Mouse (Mus musculus) G1E (cell line): ENCODE results near the gene Apoa2. TPM values are rescaled to one million over a fixed set of nuclear protein-coding genes. Genes with fewer than 3 reads are reported as not detected.

Experiments
- ATAC-seq: 2 replicates; pipeline ENCODE4 v1.8.0; 2016; ENCODE audit warnings: mild to moderate bottlenecking; ENCODE audit not compliant: insufficient number of reproducible peaks, poor library complexity, low FRiP score, severe bottlenecking; ENCODE audit errors: extremely low read depth
- DNase-seq: peaks from one replicate; pipeline ENCODE4 v3.0.0; 2012; ENCODE audit warnings: low spot score
- H3K27me3 ChIP-seq: 2 replicates; pipeline ENCODE4 v1.6.1; 2012; ENCODE audit warnings: mild to moderate bottlenecking, low read length, inconsistent platforms; ENCODE audit not compliant: insufficient read depth
- H3K36me3 ChIP-seq: replicated peaks from 2 replicates; pipeline ENCODE3; 2012; ENCODE audit warnings: mild to moderate bottlenecking, inconsistent platforms
- H3K4me1 ChIP-seq: 2 replicates; pipeline ENCODE4 v1.6.1; 2012; ENCODE audit warnings: low read depth, low read length, inconsistent platforms, mixed read lengths; ENCODE audit not compliant: insufficient read depth
- H3K4me3 ChIP-seq: 2 replicates; pipeline ENCODE4 v1.5.1; 2012; ENCODE audit warnings: low read depth, mild to moderate bottlenecking, inconsistent platforms, low read length, moderate library complexity, mixed read lengths
- H3K9me3 ChIP-seq: replicated peaks from 2 replicates; pipeline ENCODE4 v1.6.1; 2012; ENCODE audit warnings: inconsistent platforms
- CTCF ChIP-seq: IDR thresholded peaks from 2 replicates; pipeline ENCODE4 v1.5.1; 2012; ENCODE audit warnings: low read depth, low read length, inconsistent platforms, mixed read lengths
- GATA1 ChIP-seq: IDR thresholded peaks from 2 replicates; pipeline ENCODE4 v1.6.1; 2012; ENCODE audit warnings: borderline replicate concordance, low read length, inconsistent platforms, mixed read lengths
- GATA2 ChIP-seq: IDR thresholded peaks from 2 replicates; pipeline ENCODE4 v1.6.1; 2012; ENCODE audit warnings: low read depth, low read length, inconsistent platforms, borderline replicate concordance
- POLR2AphosphoS5 ChIP-seq: IDR thresholded peaks from 2 replicates; pipeline ENCODE4 v1.6.1; 2012; ENCODE audit warnings: low read depth, low read length, inconsistent platforms; ENCODE audit not compliant: insufficient replicate concordance
- TAL1 ChIP-seq: conservative IDR thresholded peaks from 2 replicates; pipeline ENCODE4 v1.6.1; 2012; ENCODE audit warnings: low read depth, low read length, inconsistent platforms, mixed read lengths
- polyA plus RNA-seq: library from polyadenylated mRNA; stranded (reverse); fragments of >175 nt; gene quantifications from 2 replicates; pipeline ENCODE4 v1.2.3, GENCODE M21; 2012
- total RNA-seq, 2 experiments: library from RNA; stranded (forward) in 1 of 2; stranded (reverse) in 1 of 2; fragments of 200-1000 nt in 1 of 2; fragments of >200 nt in 1 of 2; fragmentation: Nextera tagmentation in 1 of 2; gene quantifications; 2 replicates each; pipeline ENCODE4 v1.2.3; 2014 to 2017

Gene Apoa2
- total and polyA plus RNA-seq, 3 experiments = 0.17 TPM; not detected in 2

DNA sequence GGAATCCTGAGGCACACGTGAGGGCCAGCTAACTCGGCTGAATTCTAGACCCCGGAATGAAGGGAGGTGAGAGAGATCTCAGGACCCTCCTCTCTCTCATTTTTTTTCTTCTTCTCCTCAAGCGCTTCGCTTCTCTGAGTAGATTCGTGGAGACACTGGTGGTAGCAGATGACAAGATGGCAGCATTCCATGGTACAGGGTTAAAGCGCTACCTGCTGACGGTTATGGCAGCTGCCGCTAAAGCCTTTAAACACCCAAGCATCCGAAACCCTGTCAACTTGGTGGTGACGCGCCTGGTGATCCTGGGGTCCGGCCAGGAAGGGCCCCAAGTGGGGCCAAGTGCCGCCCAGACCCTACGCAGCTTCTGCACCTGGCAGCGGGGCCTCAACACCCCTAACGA lies 27.6 kb downstream of the Apoa2 start:
- no peaks in the 10 kb centered on the region for H3K36me3 ChIP-seq
- TF ChIP-seq GATA2 (no peak), GATA1 (no peak), POLR2AphosphoS5 (no peak), TAL1 (no peak), CTCF (no peak)
- no peak for DNase-seq
- peaks cover 53% of the 10 kb centered on the region for H3K4me1 ChIP-seq
- H3K9me3 ChIP-seq = no peaks in the 10 kb centered on the region
- H3K27me3 ChIP-seq = peaks cover 49% of the 10 kb centered on the region
- no peak for ATAC-seq
- no peak overlapping the region for H3K4me3 ChIP-seq

DNA sequence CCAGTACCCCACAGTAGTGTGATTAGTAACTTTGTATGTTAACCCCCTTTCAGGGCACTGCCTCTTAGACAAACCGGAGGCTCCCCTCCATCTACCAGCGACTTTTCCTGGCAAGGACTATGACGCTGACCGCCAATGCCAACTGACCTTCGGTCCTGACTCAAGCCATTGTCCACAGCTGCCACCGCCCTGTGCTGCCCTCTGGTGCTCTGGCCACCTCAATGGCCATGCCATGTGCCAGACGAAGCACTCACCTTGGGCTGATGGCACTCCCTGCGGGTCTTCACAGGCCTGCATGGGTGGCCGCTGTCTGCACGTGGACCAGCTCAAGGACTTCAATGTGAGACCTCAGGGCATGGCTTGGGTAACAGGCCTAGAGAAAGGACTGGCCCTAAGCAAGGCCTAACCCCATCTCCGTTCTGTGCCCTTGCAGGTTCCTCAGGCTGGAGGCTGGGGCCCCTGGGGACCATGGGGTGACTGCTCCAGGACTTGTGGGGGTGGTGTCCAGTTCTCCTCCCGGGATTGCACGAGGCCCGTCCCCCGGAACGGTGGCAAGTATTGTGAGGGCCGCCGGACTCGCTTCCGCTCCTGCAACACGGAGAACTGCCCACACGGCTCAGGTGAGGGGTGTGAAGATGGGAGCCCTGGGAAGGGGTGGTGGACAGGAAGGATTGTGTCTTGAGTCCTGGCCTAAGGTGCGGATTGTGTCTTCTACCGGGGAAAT lies 31.4 kb downstream of the Apoa2 start:
- H3K27me3 ChIP-seq = peaks cover 61% of the 10 kb centered on the region
- DNase-seq (no peak), ATAC-seq (no peak)
- H3K4me3 ChIP-seq = no peak overlapping the region
- peaks cover 29% of the 10 kb centered on the region for H3K4me1 ChIP-seq
- H3K36me3 ChIP-seq = no peaks in the 10 kb centered on the region
- TF ChIP-seq TAL1 (no peak), GATA2 (no peak), POLR2AphosphoS5 (no peak), GATA1 (no peak), CTCF (no peak)
- H3K9me3 ChIP-seq = no peaks in the 10 kb centered on the region

DNA sequence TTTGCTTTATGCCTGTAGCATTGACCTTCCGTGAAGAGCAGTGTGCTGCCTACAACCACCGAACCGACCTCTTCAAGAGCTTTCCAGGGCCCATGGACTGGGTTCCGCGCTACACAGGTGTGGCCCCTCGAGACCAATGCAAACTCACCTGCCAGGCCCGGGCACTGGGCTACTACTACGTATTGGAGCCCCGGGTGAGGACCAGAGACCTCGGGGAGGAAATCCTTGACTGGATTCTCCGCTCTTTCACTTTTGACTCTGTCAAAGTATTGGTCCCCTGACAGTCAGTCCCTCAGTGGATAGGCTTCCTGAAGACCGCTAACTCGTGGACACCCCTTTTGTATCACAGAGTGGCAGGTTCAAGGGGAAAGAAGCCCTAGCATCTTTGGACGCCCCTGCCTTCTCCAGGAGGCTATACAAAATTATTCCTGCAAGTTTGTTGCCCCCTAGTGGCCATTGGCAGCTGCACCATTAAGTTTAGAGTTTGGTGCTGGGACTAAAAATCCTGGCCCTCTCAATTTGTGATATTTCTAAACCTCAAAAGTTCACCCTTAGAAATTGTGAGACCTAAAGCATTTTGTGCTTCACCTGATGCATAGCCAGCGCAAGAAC lies 32.2 kb downstream of the Apoa2 start:
- no peaks in the 10 kb centered on the region for H3K9me3 ChIP-seq
- no peak for DNase-seq
- H3K27me3 ChIP-seq = peaks cover 59% of the 10 kb centered on the region
- H3K4me1 ChIP-seq = peaks cover 24% of the 10 kb centered on the region
- ATAC-seq = peak; percentile 63; the same call in 1 of the 2 replicates
- no peak overlapping the region for H3K4me3 ChIP-seq
- H3K36me3 ChIP-seq = no peaks in the 10 kb centered on the region
- TF ChIP-seq TAL1 (no peak), CTCF (peak; percentile 44; the same call in 1 of the 2 replicates)

DNA sequence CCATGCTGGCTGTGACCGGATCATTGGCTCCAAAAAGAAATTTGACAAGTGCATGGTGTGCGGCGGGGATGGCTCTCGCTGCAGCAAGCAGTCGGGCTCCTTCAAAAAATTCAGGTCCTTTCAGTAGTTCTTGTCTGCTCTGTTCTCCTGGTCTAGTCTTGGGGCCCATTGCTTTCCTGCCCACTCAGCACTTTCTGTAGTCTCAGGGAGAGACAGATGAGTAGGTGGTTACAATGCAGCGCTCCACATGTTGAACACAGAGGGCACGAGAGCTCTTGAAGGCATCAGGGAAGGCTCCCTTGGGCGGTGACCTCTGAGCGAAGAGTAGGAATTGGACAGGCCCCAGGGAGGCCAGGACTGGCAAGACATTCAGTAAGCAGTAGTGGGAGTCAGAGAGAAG lies 32.9 kb downstream of the Apoa2 start:
- peaks cover 58% of the 10 kb centered on the region for H3K27me3 ChIP-seq
- ATAC-seq = no peak
- H3K36me3 ChIP-seq = no peaks in the 10 kb centered on the region
- TF ChIP-seq CTCF (no peak), POLR2AphosphoS5 (no peak), GATA1 (no peak), TAL1 (no peak), GATA2 (no peak)
- peaks cover 21% of the 10 kb centered on the region for H3K4me1 ChIP-seq
- no peak overlapping the region for H3K4me3 ChIP-seq
- no peaks in the 10 kb centered on the region for H3K9me3 ChIP-seq
- no peak for DNase-seq

DNA sequence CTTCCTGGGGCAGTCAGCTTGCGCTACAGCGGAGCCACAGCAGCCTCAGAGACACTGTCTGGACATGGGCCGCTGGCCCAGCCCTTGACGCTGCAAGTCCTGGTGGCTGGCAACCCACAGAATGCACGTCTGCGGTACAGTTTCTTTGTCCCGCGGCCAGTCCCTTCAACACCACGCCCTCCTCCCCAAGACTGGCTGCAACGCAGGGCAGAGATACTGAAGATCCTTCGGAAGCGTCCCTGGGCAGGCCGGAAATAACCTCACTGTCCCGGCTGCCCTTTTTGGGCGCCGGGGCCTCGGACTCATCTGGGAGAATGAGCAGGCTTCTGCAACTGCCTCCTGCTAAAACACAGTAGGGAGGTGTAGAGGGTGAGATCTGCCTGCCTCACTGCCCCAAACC lies 34.1 kb downstream of the Apoa2 start:
- H3K9me3 ChIP-seq = no peaks in the 10 kb centered on the region
- H3K4me3 ChIP-seq = no peak overlapping the region
- H3K27me3 ChIP-seq = peaks cover 52% of the 10 kb centered on the region
- ATAC-seq = no peak
- H3K4me1 ChIP-seq = peaks cover 21% of the 10 kb centered on the region
- no peak for DNase-seq
- H3K36me3 ChIP-seq = no peaks in the 10 kb centered on the region
- TF ChIP-seq GATA1 = no peak
- TF ChIP-seq POLR2AphosphoS5 = no peak
- no peak for TF ChIP-seq GATA2
- no peak for TF ChIP-seq CTCF
- no peak for TF ChIP-seq TAL1

DNA sequence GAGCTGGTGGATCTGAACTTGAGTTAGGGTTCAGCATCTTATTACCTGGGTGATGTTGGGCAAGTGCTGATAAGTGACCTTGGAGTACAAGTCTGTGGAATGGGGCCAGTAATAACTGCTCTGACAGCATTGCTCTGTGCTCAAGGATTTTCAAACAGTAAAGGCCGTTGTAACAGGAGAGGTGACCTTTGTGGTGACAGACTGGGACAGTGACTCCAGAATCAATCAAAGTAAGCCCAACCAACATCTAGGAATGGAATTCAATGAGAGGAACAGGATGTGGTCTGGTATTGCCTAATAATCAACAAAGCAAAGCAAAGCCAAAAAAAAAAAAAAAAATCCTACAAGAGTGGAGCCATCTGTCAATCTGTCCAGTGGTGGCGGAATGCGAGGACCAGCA lies 35.5 kb downstream of the Apoa2 start:
- TF ChIP-seq GATA2 (no peak), POLR2AphosphoS5 (no peak)
- H3K36me3 ChIP-seq = no peaks in the 10 kb centered on the region

More for the DNA sequence above, 35.5 kb downstream of the Apoa2 start:
- H3K9me3 ChIP-seq = no peaks in the 10 kb centered on the region
- ATAC-seq (no peak), DNase-seq (no peak)
- peaks cover 47% of the 10 kb centered on the region for H3K27me3 ChIP-seq
- H3K4me1 ChIP-seq = peaks cover 21% of the 10 kb centered on the region
- no peak overlapping the region for H3K4me3 ChIP-seq
